ENCODE assay signal across 24 mouse cellular contexts in the genomic region with DNA sequence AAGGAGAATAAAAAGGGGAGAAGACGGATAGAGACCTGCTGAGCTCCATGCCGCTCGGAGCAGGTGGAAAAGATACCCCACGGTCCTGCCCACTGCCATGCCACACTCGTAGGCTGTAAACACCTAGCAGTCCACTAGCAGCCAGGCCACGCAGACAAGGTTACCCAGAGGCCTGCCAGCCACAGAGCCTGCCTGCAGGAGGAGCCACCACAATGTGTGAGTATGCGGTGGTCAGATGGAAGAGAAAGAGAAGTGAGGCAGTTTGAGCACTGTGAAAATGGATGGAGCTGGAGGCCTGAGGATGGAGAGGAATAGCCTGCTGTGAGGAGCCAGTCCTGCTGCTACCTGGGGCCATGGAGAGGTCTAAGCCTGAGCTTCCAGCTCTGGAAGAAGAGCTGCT.
DNase-seq lines count a peak whose midpoint lies in the region; ATAC-seq and TF ChIP-seq lines count a peak whose summit lies in the region.
"Had no signal": no experiment of that assay in that cellular context is flagged by ENCODE, and none has a peak within 500 bp of the region (broad histone marks: within the 10 kb centered on the region; RNA-seq: fewer than 3 reads in every experiment).

No protein-coding gene starts in this region.

- no peak for TF ChIP-seq EP300 in CH12.LX (IDR thresholded peaks at IDR 0.05; ENCODE audit: low read length)

- H3K4me3 ChIP-seq in hindbrain, postnatal 0 days (ENCODE audit: low read length) = no peak overlapping the region
- H3K4me3 ChIP-seq in hindbrain, embryonic 16.5 days (ENCODE audit: low read length) = no peak overlapping the region
- no peak overlapping the region for H3K4me3 ChIP-seq in lung, embryonic 14.5 days (ENCODE audit: low read depth, low read length)
- H3K4me3 ChIP-seq in CH12.LX (replicated peaks in 1 of 3; ENCODE audit: low read depth in 2 of 3, low read length in 2 of 3, poor library complexity in 1 of 3) = no peak overlapping the region
- H3K4me3 ChIP-seq: embryonic facial prominence, embryonic 12.5 days; gastrocnemius, adult 2 months; limb, embryonic 12.5 days; liver, embryonic 13.5 days; midbrain, embryonic 13.5 days had no signal

- dilution Hi-C loops in CH12.LX (cut with MboI; ENCODE audit: extremely low pct_ligation_motif_present, extremely low pct_unique_long_range_greater_than_20kb, low sequenced_read_pairs) = no loop called here

- H3K4me2 ChIP-seq in hindbrain, postnatal 0 days (ENCODE audit: low read depth, low read length) = no peak overlapping the region
- H3K4me2 ChIP-seq in hindbrain, embryonic 16.5 days (ENCODE audit: low read length) = no peak overlapping the region
- H3K4me2 ChIP-seq in lung, embryonic 14.5 days = no peak overlapping the region
- H3K4me2 ChIP-seq in CH12.LX (ENCODE audit: insufficient read depth, low read depth, poor library complexity, severe bottlenecking) = no peak overlapping the region
- H3K4me2 ChIP-seq: embryonic facial prominence, embryonic 12.5 days; heart, embryonic 11.5 days; limb, embryonic 12.5 days; liver, embryonic 13.5 days; midbrain, embryonic 13.5 days had no signal

- no peak overlapping the region for H3K9ac ChIP-seq in hindbrain, postnatal 0 days (replicated peaks; ENCODE audit: low read length)
- H3K9ac ChIP-seq in hindbrain, embryonic 16.5 days (ENCODE audit: low read depth, low read length) = no peak overlapping the region
- no peak overlapping the region for H3K9ac ChIP-seq in lung, embryonic 14.5 days
- H3K9ac ChIP-seq in CH12.LX (ENCODE audit: insufficient read depth, low read depth) = no peak overlapping the region
- H3K9ac ChIP-seq: embryonic facial prominence, embryonic 12.5 days; limb, embryonic 12.5 days; liver, embryonic 13.5 days; midbrain, embryonic 13.5 days had no signal

- TF ChIP-seq POLR2A in CH12.LX (IDR thresholded peaks at IDR 0.05; ENCODE audit: low read depth, low read length) = no peak
- no peak for TF ChIP-seq POLR2A in brain, embryonic 14.5 days (IDR thresholded peaks at IDR 0.05; ENCODE audit: borderline replicate concordance, extremely low read depth, insufficient read depth, insufficient read length, poor library complexity, severe bottlenecking)

- ATAC-seq in hindbrain, postnatal 0 days = no peak
- ATAC-seq in hindbrain, embryonic 16.5 days = no peak
- ATAC-seq in lung, embryonic 14.5 days (ENCODE audit: insufficient read depth) = no peak
- ATAC-seq: midbrain, embryonic 13.5 days had no signal

- H3K27ac ChIP-seq in hindbrain, postnatal 0 days = no peak overlapping the region
- H3K27ac ChIP-seq in hindbrain, embryonic 16.5 days (ENCODE audit: low read depth, low read length) = no peak overlapping the region
- H3K27ac ChIP-seq in lung, embryonic 14.5 days (ENCODE audit: low read depth) = no peak overlapping the region
- no peak overlapping the region for H3K27ac ChIP-seq in CH12.LX (ENCODE audit: insufficient read depth, low read depth)
- H3K27ac ChIP-seq: embryonic facial prominence, embryonic 12.5 days; gastrocnemius, adult 2 months; limb, embryonic 12.5 days; liver, embryonic 13.5 days; midbrain, embryonic 13.5 days had no signal

- no peaks in the 10 kb centered on the region for H3K36me3 ChIP-seq in hindbrain, postnatal 0 days (ENCODE audit: insufficient read depth, low read length)
- no peaks in the 10 kb centered on the region for H3K36me3 ChIP-seq in hindbrain, embryonic 16.5 days (ENCODE audit: control insufficient read depth, insufficient read depth, low read length)
- H3K36me3 ChIP-seq in lung, embryonic 14.5 days (ENCODE audit: insufficient read depth) = no peaks in the 10 kb centered on the region
- H3K36me3 ChIP-seq in CH12.LX (replicated peaks in 1 of 2; ENCODE audit: control insufficient read depth in 1 of 2, insufficient read depth in 1 of 2, low read length in 1 of 2) = no peaks in the 10 kb centered on the region
- H3K36me3 ChIP-seq: embryonic facial prominence, embryonic 12.5 days; limb, embryonic 12.5 days; liver, embryonic 13.5 days; midbrain, embryonic 13.5 days had no signal

- TF ChIP-seq RAD21 in CH12.LX (IDR thresholded peaks at IDR 0.05; ENCODE audit: low read depth, low read length) = peak; percentile 56

- DNase-seq in hindbrain, postnatal 0 days (ENCODE audit: low spot score) = no peak
- DNase-seq in lung, embryonic 14.5 days = no peak
- DNase-seq in lung, postnatal 25 days (ENCODE audit: low spot score) = no peak
- DNase-seq in CH12.LX (ENCODE audit: extremely low read depth) = no peak
- DNase-seq in brain, embryonic 14.5 days (ENCODE audit: low read depth) = no peak
- DNase-seq in cerebellum, postnatal 14 days = no peak
- DNase-seq in thymus, postnatal 10 days (ENCODE audit: low spot score in 2 of 2) = no peak
- DNase-seq: adrenal gland, postnatal 10 days; B cell, adult 2 months; cerebellum, adult 8-10 months; gastrocnemius, adult 2 months; heart, postnatal 10 days; kidney, adult 8-10 months; kidney, postnatal 25 days; liver, embryonic 13.5 days; lung, postnatal 10 days; right cerebral cortex, adult 18-20 months; right cerebral cortex, postnatal 4 days; thymus, postnatal 36 days had no signal

- H3K79me2 ChIP-seq in CH12.LX (replicated peaks; ENCODE audit: control insufficient read depth, extremely low read depth, insufficient read depth, poor library complexity, severe bottlenecking) = no peaks in the 10 kb centered on the region

- in situ Hi-C loops in CH12.LX (cut with MboI; ENCODE audit: low pct_ligation_motif_present, low pct_unique_long_range_greater_than_20kb, low sequenced_read_pairs) = loop anchor here (10.0 kb wide), 1 partner anchor 201 kb away; no protein-coding TSS in a partner anchor

- H3K9me3 ChIP-seq in hindbrain, postnatal 0 days (ENCODE audit: low read length) = no peaks in the 10 kb centered on the region
- H3K9me3 ChIP-seq in hindbrain, embryonic 16.5 days (ENCODE audit: control insufficient read depth, low read length) = no peaks in the 10 kb centered on the region
- no peaks in the 10 kb centered on the region for H3K9me3 ChIP-seq in lung, embryonic 14.5 days (ENCODE audit: low read depth, low read length)
- H3K9me3 ChIP-seq in CH12.LX (replicated peaks; ENCODE audit: low read length) = peaks cover 5% of the 10 kb centered on the region
- H3K9me3 ChIP-seq: embryonic facial prominence, embryonic 12.5 days; liver, embryonic 13.5 days had no signal

- 82% methylated on average over 7 of the region's 7 CpGs for WGBS in hindbrain, postnatal 0 days
- 85% methylated on average over 7 of the region's 7 CpGs for WGBS in hindbrain, embryonic 16.5 days
- 78% methylated on average over 7 of the region's 7 CpGs for WGBS in lung, embryonic 14.5 days

- no peaks in the 10 kb centered on the region for H3K4me1 ChIP-seq in hindbrain, postnatal 0 days (ENCODE audit: insufficient read depth, low read length)
- H3K4me1 ChIP-seq in hindbrain, embryonic 16.5 days (ENCODE audit: control insufficient read depth, insufficient read depth, low read depth, low read length) = 0 out of 2 replicates have a peak, but pooled peaks cover 2% of the 10 kb centered on the region
- H3K4me1 ChIP-seq in lung, embryonic 14.5 days (ENCODE audit: insufficient read depth) = no peaks in the 10 kb centered on the region
- H3K4me1 ChIP-seq in CH12.LX (ENCODE audit: control insufficient read depth in 1 of 2, insufficient read depth in 2 of 2) = peaks cover 36 to 68% of the 10 kb centered on the region in 2 experiments
- H3K4me1 ChIP-seq: embryonic facial prominence, embryonic 12.5 days had no signal

- TF ChIP-seq CTCF in hindbrain, postnatal 0 days (IDR thresholded peaks at IDR 0.05; ENCODE audit: low read depth) = peak; percentile 31
- TF ChIP-seq CTCF in lung, embryonic 14.5 days (IDR thresholded peaks at IDR 0.05; ENCODE audit: low read depth) = peak; percentile 30; the same call in 1 of the 2 replicates
- peak in 1 of 2 experiments; percentile 63; a peak in 2 of 4 replicates for TF ChIP-seq CTCF in CH12.LX (conservative IDR thresholded peaks at IDR 0.05 in 1 of 2, IDR thresholded peaks at IDR 0.05 in 1 of 2; ENCODE audit: low read depth in 2 of 2, low read length in 2 of 2)
- TF ChIP-seq CTCF in brain, embryonic 14.5 days (IDR thresholded peaks at IDR 0.05; ENCODE audit: borderline replicate concordance, extremely low read depth, insufficient read depth, insufficient read length) = peak; percentile 15; the same call in 1 of the 2 replicates

- H3K27me3 ChIP-seq in hindbrain, postnatal 0 days (ENCODE audit: insufficient read depth, low read length) = no peaks in the 10 kb centered on the region
- H3K27me3 ChIP-seq in hindbrain, embryonic 16.5 days (replicated peaks; ENCODE audit: control insufficient read depth, insufficient read depth, low read length) = no peaks in the 10 kb centered on the region
- H3K27me3 ChIP-seq in lung, embryonic 14.5 days (ENCODE audit: insufficient read depth, low read length) = no peaks in the 10 kb centered on the region
- H3K27me3 ChIP-seq in CH12.LX (replicated peaks) = no peaks in the 10 kb centered on the region
- H3K27me3 ChIP-seq: embryonic facial prominence, embryonic 12.5 days; limb, embryonic 12.5 days; liver, embryonic 13.5 days; midbrain, embryonic 13.5 days had no signal

TF ChIP-seq in CH12.LX, 34 proteins besides CTCF, POLR2A, EP300 and RAD21:
- TF ChIP-seq ETS1 (conservative IDR thresholded peaks at IDR 0.05; ENCODE audit: low read depth, low read length) (no peak), SIN3A (IDR thresholded peaks at IDR 0.05; ENCODE audit: low read length) (no peak), TBP (conservative IDR thresholded peaks at IDR 0.05; ENCODE audit: low read depth, low read length) (no peak), IRF4 (IDR thresholded peaks at IDR 0.05; ENCODE audit: low read depth, low read length) (no peak), SMC3 (IDR thresholded peaks at IDR 0.05; ENCODE audit: low read depth, low read length) (peak; percentile 63), JUN (IDR thresholded peaks at IDR 0.05; ENCODE audit: insufficient read depth, low read depth, low read length) (no peak), ZC3H11A (IDR thresholded peaks at IDR 0.05; ENCODE audit: low read depth, low read length) (peak; percentile 14; the same call in 1 of the 2 replicates), TCF12 (IDR thresholded peaks at IDR 0.05; ENCODE audit: low read depth, low read length) (no peak), PAX5 (IDR thresholded peaks at IDR 0.05; ENCODE audit: low read length) (no peak)
TF ChIP-seq in CH12.LX: peak in this region for 2.
